Mouse (Mus musculus): ENCODE data around the gene Gpbar1. TPM values are rescaled to one million over a fixed set of nuclear protein-coding genes. Genes with fewer than 3 reads are reported as not detected.

Gpbar1 gene
- total RNA-seq (2014; rRNA removed) (not detected in 2 replicates), polyA plus RNA-seq (2012; rRNA removed) (0.11 and 0.20 TPM in 2 replicates)

- no peak for DNase-seq (ENCODE audit: extremely low read depth, low read depth, low spot score)
- no peak within 1 kb of the TSS for H3K9ac ChIP-seq (ENCODE audit: low read depth, low read length)
- TF ChIP-seq POLR2A (IDR thresholded peaks at IDR 0.05; ENCODE audit: extremely low read depth, insufficient read depth, low read length) = no peak
- no peak for TF ChIP-seq CTCF (IDR thresholded peaks at IDR 0.05; ENCODE audit: low read depth, low read length)
These were observed at the start of gene Gpbar1 for GRCm38 (mm10) chr1:74278538-74278937. TSS of gene Gpbar1 (plus strand) at chr1:74278550.

DNA sequence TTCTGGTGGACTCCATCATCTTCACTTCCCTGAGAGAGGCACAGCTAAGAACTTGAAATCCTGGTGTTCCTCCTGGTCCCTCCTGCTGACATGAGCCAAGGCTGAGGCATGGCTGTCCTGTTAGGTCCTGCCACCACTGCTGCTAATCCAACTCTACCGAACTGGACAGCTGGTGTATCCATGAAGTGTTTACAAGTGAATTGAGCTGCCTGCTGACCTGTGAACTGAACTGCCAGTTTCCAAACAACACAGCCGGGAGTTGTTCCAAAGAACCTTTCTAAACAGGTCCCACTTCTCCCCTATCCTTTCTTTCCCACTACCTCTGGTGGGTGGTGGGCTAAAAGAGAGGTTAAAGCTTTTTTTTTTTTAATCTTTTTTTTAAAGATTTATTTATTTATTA is 48.4 kb upstream of the Gpbar1 start:
- H3K9ac ChIP-seq (ENCODE audit: low read depth, low read length) = no peak overlapping the region
- peaks cover 4% of the 10 kb centered on the region for H3K4me1 ChIP-seq (ENCODE audit: control insufficient read depth, insufficient read depth, low read length)
- no peaks in the 10 kb centered on the region for H3K36me3 ChIP-seq (ENCODE audit: control insufficient read depth, insufficient read depth, low read length)
- H3K27me3 ChIP-seq (ENCODE audit: control insufficient read depth, insufficient read depth, low read length) = no peaks in the 10 kb centered on the region
- H3K79me2 ChIP-seq (ENCODE audit: control insufficient read depth, insufficient read depth, low read length) = no peaks in the 10 kb centered on the region
- TF ChIP-seq POLR2A (IDR thresholded peaks at IDR 0.05; ENCODE audit: extremely low read depth, insufficient read depth, low read length) = no peak
- no peak for TF ChIP-seq CTCF (IDR thresholded peaks at IDR 0.05; ENCODE audit: low read depth, low read length)
- 18% methylated on average over 2 of the region's 2 CpGs for WGBS
- H3K4me3 ChIP-seq (ENCODE audit: insufficient read depth, low read depth, low read length) = no peak overlapping the region
- peak overlapping the region; percentile 77 for H3K27ac ChIP-seq (replicated peaks; ENCODE audit: insufficient read depth, low read depth, low read length)
- peak; percentile 92 for DNase-seq (ENCODE audit: extremely low read depth, low read depth, low spot score)

More at GRCm38 (mm10) chr1:74278538-74278937, at the start of gene Gpbar1:
- Histone ChIP-seq H3K27ac (replicated peaks; ENCODE audit: insufficient read depth, low read depth, low read length) (no peak within 1 kb of the TSS), H3K4me3 (ENCODE audit: insufficient read depth, low read depth, low read length) (no peak within 1 kb of the TSS), H3K36me3 (ENCODE audit: control insufficient read depth, insufficient read depth, low read length) (peaks cover 6% of the 10 kb centered on the region; the same call in 1 of the 2 replicates), H3K79me2 (ENCODE audit: control insufficient read depth, insufficient read depth, low read length) (no peaks in the 10 kb centered on the region), H3K27me3 (ENCODE audit: control insufficient read depth, insufficient read depth, low read length) (no peaks in the 10 kb centered on the region), H3K4me1 (ENCODE audit: control insufficient read depth, insufficient read depth, low read length) (peaks cover under 1% of the 10 kb centered on the region)
- WGBS = 92% methylated on average over 10 of the region's 10 CpGs

DNA sequence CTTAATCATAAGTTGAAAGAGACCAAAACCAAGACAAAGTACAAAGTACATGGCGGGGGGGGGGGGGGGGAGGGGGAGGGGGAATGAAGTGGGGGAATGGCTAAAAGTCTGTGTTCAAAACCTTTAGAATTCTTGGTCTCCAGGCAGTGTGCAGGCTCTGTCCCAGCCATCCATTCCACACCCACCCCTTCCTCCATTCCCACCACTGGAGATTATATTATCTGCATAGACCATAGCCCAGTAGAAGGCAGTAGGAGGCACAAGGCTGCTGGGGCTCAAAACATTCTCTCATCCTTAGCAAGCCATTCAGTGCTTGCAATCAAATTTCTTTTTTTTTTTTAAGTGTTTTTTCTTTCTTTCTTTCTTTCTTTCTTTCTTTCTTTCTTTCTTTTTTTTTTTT is 47.4 kb upstream of the Gpbar1 start:
- no peak overlapping the region for H3K9ac ChIP-seq (ENCODE audit: low read depth, low read length)
- TF ChIP-seq POLR2A (IDR thresholded peaks at IDR 0.05; ENCODE audit: extremely low read depth, insufficient read depth, low read length) = no peak
- TF ChIP-seq CTCF (IDR thresholded peaks at IDR 0.05; ENCODE audit: low read depth, low read length) = no peak
- no peaks in the 10 kb centered on the region for H3K36me3 ChIP-seq (ENCODE audit: control insufficient read depth, insufficient read depth, low read length)
- DNase-seq (ENCODE audit: extremely low read depth, low read depth, low spot score) = no peak
- H3K27ac ChIP-seq (replicated peaks; ENCODE audit: insufficient read depth, low read depth, low read length) = peak overlapping the region; percentile 82
- WGBS = 70% methylated on average over 1 of the region's 1 CpGs
- H3K4me3 ChIP-seq (ENCODE audit: insufficient read depth, low read depth, low read length) = no peak overlapping the region
- H3K79me2 ChIP-seq (ENCODE audit: control insufficient read depth, insufficient read depth, low read length) = no peaks in the 10 kb centered on the region
- H3K27me3 ChIP-seq (ENCODE audit: control insufficient read depth, insufficient read depth, low read length) = no peaks in the 10 kb centered on the region
- peaks cover 4% of the 10 kb centered on the region for H3K4me1 ChIP-seq (ENCODE audit: control insufficient read depth, insufficient read depth, low read length)

DNA sequence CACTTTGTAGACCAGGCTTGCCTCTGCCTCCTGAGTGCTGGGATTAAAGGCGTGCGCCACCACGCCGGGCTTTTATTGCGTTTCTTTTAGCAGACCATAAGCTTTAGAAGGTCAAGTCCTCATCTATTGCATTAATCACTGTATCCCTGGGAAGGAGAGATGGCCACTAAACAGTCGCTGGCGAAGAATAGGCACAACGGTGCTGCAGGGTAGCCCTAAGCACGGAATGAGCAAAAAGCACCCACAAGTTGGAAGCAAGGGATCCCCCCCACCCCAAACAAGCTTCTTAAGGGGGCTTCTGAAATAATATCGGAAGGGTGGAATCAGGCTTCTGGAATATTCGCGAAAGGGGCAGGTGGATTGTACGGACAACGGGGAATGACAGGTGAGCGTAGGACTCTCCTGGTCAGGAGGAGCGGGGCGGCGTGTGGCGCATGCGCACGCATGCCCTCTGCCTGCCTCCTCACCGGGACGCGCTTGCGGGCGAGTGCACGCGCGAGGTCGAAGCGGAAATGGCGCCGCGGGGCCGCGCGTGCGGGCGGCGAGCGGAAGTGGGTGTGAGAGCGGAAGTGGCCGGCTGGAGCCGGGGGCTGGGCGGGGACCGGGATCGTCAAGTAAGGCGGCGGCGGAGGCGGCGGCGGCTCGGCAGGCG is 42.3 kb upstream of the Gpbar1 start, which contains the start of gene Arpc2:
Gene Arpc2, plus strand, starts transcription at position 147 of the 652 bp plus-strand sequence.
- TF ChIP-seq POLR2A (IDR thresholded peaks at IDR 0.05; ENCODE audit: extremely low read depth, insufficient read depth, low read length) (peak; percentile 88), CTCF (IDR thresholded peaks at IDR 0.05; ENCODE audit: low read depth, low read length) (no peak)
- peak within 1 kb of the TSS; percentile 97 for H3K9ac ChIP-seq (ENCODE audit: low read depth, low read length)
- no peaks in the 10 kb centered on the region for H3K36me3 ChIP-seq (ENCODE audit: control insufficient read depth, insufficient read depth, low read length)
- peaks cover 25% of the 10 kb centered on the region for H3K79me2 ChIP-seq (ENCODE audit: control insufficient read depth, insufficient read depth, low read length)
- peak within 1 kb of the TSS; percentile 90 for H3K27ac ChIP-seq (replicated peaks; ENCODE audit: insufficient read depth, low read depth, low read length)
- H3K4me3 ChIP-seq (ENCODE audit: insufficient read depth, low read depth, low read length) = peak within 1 kb of the TSS; percentile 93
- peaks cover 4% of the 10 kb centered on the region for H3K4me1 ChIP-seq (ENCODE audit: control insufficient read depth, insufficient read depth, low read length)
- WGBS = 5% methylated on average over 47 of the region's 55 CpGs
- no peaks in the 10 kb centered on the region for H3K27me3 ChIP-seq (ENCODE audit: control insufficient read depth, insufficient read depth, low read length)
- DNase-seq (ENCODE audit: extremely low read depth, low read depth, low spot score) = peak; percentile 82

GRCm38 (mm10) chr1:74236590-74237317 is 41.6 kb upstream of the Gpbar1 start:
- H3K27ac ChIP-seq (replicated peaks; ENCODE audit: insufficient read depth, low read depth, low read length) = peak overlapping the region; percentile 81
- peaks cover 4% of the 10 kb centered on the region for H3K4me1 ChIP-seq (ENCODE audit: control insufficient read depth, insufficient read depth, low read length)
- H3K4me3 ChIP-seq (ENCODE audit: insufficient read depth, low read depth, low read length) = peak overlapping the region; percentile 93
- H3K27me3 ChIP-seq (ENCODE audit: control insufficient read depth, insufficient read depth, low read length) = no peaks in the 10 kb centered on the region
- H3K79me2 ChIP-seq (ENCODE audit: control insufficient read depth, insufficient read depth, low read length) = peaks cover 27% of the 10 kb centered on the region
- TF ChIP-seq POLR2A (IDR thresholded peaks at IDR 0.05; ENCODE audit: extremely low read depth, insufficient read depth, low read length) (no peak), CTCF (IDR thresholded peaks at IDR 0.05; ENCODE audit: low read depth, low read length) (no peak)
- peak overlapping the region; percentile 97 for H3K9ac ChIP-seq (ENCODE audit: low read depth, low read length)
- H3K36me3 ChIP-seq (ENCODE audit: control insufficient read depth, insufficient read depth, low read length) = no peaks in the 10 kb centered on the region
- DNase-seq (ENCODE audit: extremely low read depth, low read depth, low spot score) = peak; percentile 59
- WGBS = under 1% methylated on average over 50 of the region's 57 CpGs
